In the genomic region with DNA sequence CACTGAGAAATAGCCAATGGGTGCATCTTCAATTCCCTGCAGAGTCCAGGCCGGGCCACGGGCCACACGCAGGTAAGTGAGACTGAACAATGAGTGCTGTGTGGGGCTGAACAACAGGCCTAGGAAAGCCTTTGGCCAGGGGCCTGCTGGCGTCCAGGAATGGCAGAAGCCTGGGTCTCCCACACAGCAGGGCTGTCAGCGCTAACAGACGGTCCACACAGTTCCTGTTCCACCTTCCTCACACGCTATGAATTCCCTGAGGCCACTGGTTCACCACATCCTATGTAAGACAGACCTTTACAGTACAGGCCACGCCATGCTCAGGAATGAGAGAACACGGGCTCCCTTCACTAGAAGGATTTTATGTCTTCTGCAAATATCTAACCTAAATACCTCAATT, we compare ENCODE assay signal across 9 mouse cellular contexts.
DNase-seq lines count a peak whose midpoint lies in the region; ATAC-seq and TF ChIP-seq lines count a peak whose summit lies in the region.
"Had no signal": no experiment of that assay in that cellular context is flagged by ENCODE, and none has a peak within 500 bp of the region (broad histone marks: within the 10 kb centered on the region; RNA-seq: fewer than 3 reads in every experiment).

No protein-coding gene starts in this region.

- no peaks in the 10 kb centered on the region for H3K9me3 ChIP-seq in kidney, postnatal 0 days (replicated peaks; ENCODE audit: low read length)
- no peaks in the 10 kb centered on the region for H3K9me3 ChIP-seq in forebrain, embryonic 14.5 days (replicated peaks; ENCODE audit: control insufficient read depth, low read length)
- H3K9me3 ChIP-seq in liver, embryonic 13.5 days (replicated peaks) = no peaks in the 10 kb centered on the region

- DNase-seq in kidney, postnatal 0 days (ENCODE audit: low spot score) = no peak
- no peak for DNase-seq in kidney, adult 9 months
- peak; percentile 54 for DNase-seq in cerebellum, adult 8-10 months
- DNase-seq in forebrain, embryonic 14.5 days (ENCODE audit: low spot score) = peak; percentile 33
- no peak for DNase-seq in liver, embryonic 13.5 days
- no peak for DNase-seq in left cerebral cortex, adult 2 months (ENCODE audit: extremely low spot score in 1 of 2, low spot score in 2 of 2)
- DNase-seq in gastrocnemius, postnatal 14 days = no peak
- DNase-seq: lung, postnatal 36 days had no signal

- 59% methylated on average over 9 of the region's 9 CpGs for WGBS in kidney, postnatal 0 days
- WGBS in forebrain, embryonic 14.5 days = 57% methylated on average over 9 of the region's 9 CpGs
- WGBS in liver, embryonic 13.5 days (ENCODE audit: insufficient replicate concordance) = 58% methylated on average over 9 of the region's 9 CpGs

- H3K36me3 ChIP-seq in kidney, postnatal 0 days (ENCODE audit: insufficient read depth, low read length) = no peaks in the 10 kb centered on the region
- no peaks in the 10 kb centered on the region; the same call in 1 of the 2 replicates for H3K36me3 ChIP-seq in forebrain, embryonic 14.5 days (ENCODE audit: control insufficient read depth, insufficient read depth, low read length)
- no peaks in the 10 kb centered on the region for H3K36me3 ChIP-seq in liver, embryonic 13.5 days

- peaks cover 33% of the 10 kb centered on the region for H3K4me1 ChIP-seq in kidney, postnatal 0 days (replicated peaks; ENCODE audit: insufficient read depth, low read length)
- H3K4me1 ChIP-seq in forebrain, embryonic 14.5 days (ENCODE audit: control insufficient read depth, insufficient read depth, low read length) = peaks cover 20% of the 10 kb centered on the region
- peaks cover 50% of the 10 kb centered on the region for H3K4me1 ChIP-seq in liver, embryonic 13.5 days (replicated peaks)

- no peak for ATAC-seq in kidney, postnatal 0 days (replicated peaks; ENCODE audit: low FRiP score, low read depth)
- peak; percentile 9; the same call in 1 of the 2 replicates for ATAC-seq in forebrain, embryonic 14.5 days
- no peak for ATAC-seq in liver, embryonic 13.5 days (ENCODE audit: low read depth)
- ATAC-seq in inflammation-experienced regulatory T-cells, adult 6 months = no peak

- no peaks in the 10 kb centered on the region for H3K27me3 ChIP-seq in kidney, postnatal 0 days (ENCODE audit: insufficient read depth, low read length)
- H3K27me3 ChIP-seq in forebrain, embryonic 14.5 days (replicated peaks; ENCODE audit: control insufficient read depth, insufficient read depth, low read length) = no peaks in the 10 kb centered on the region
- no peaks in the 10 kb centered on the region for H3K27me3 ChIP-seq in liver, embryonic 13.5 days

- H3K9ac ChIP-seq in kidney, postnatal 0 days (ENCODE audit: low read depth, low read length) = no peak overlapping the region
- no peak overlapping the region for H3K9ac ChIP-seq in forebrain, embryonic 14.5 days (ENCODE audit: low read length)
- H3K9ac ChIP-seq in liver, embryonic 13.5 days = no peak overlapping the region

- H3K4me3 ChIP-seq in kidney, postnatal 0 days (replicated peaks; ENCODE audit: low read depth, low read length) = no peak overlapping the region
- no peak overlapping the region for H3K4me3 ChIP-seq in forebrain, embryonic 14.5 days (ENCODE audit: low read depth, low read length)
- H3K4me3 ChIP-seq in liver, embryonic 13.5 days (replicated peaks) = no peak overlapping the region
- H3K4me3 ChIP-seq in left cerebral cortex, adult 2 months = no peak overlapping the region

- 0 out of 2 replicates have a peak overlapping the region, but pooled peaks have one; percentile 8 for H3K27ac ChIP-seq in kidney, postnatal 0 days
- H3K27ac ChIP-seq in forebrain, embryonic 14.5 days (ENCODE audit: low read depth, low read length) = no peak overlapping the region
- H3K27ac ChIP-seq in liver, embryonic 13.5 days = peak overlapping the region; percentile 73
- no peak overlapping the region for H3K27ac ChIP-seq in left cerebral cortex, adult 2 months

- intact Hi-C loops in left cerebral cortex, adult 2 months (cut with DNase I) = no loop called here
- intact Hi-C loops in gastrocnemius, postnatal 14 days (cut with DNase I; ENCODE audit: low total_unique reads) = no loop called here

- no peak for TF ChIP-seq CTCF in kidney, postnatal 0 days (IDR thresholded peaks at IDR 0.05; ENCODE audit: low read depth)
- no peak for TF ChIP-seq CTCF in left cerebral cortex, adult 2 months (IDR thresholded peaks at IDR 0.05)

- no peak overlapping the region for H3K4me2 ChIP-seq in kidney, postnatal 0 days (ENCODE audit: low read length)
- H3K4me2 ChIP-seq in forebrain, embryonic 14.5 days (ENCODE audit: low read length) = no peak overlapping the region
- no peak overlapping the region for H3K4me2 ChIP-seq in liver, embryonic 13.5 days

Comparison
In these comparisons a context has a peak if more than half of its experiments do, and no peak if none do; other contexts are left out.
1. DNase-seq: peak in cerebellum, adult 8-10 months (single experiment) and forebrain, embryonic 14.5 days (single experiment); none in kidney, postnatal 0 days (single experiment), kidney, adult 9 months (single experiment), liver, embryonic 13.5 days (single experiment), left cerebral cortex, adult 2 months (0 of 2) and gastrocnemius, postnatal 14 days (single experiment).
2. H3K27ac ChIP-seq: peak in kidney, postnatal 0 days (single experiment) and liver, embryonic 13.5 days (single experiment); none in forebrain, embryonic 14.5 days (single experiment) and left cerebral cortex, adult 2 months (single experiment).